Mouse (Mus musculus): Measurements from ENCODE around the gene Samm50. TPM values are rescaled to one million over a fixed set of nuclear protein-coding genes. Genes with fewer than 3 reads are reported as not detected.
A peak's percentile ranks its signal among the peaks of the same experiment; 100 is the strongest.

The Samm50 gene
- polyA plus RNA-seq, 1 experiment from 2014 or later: 84.9 TPM

DNA sequence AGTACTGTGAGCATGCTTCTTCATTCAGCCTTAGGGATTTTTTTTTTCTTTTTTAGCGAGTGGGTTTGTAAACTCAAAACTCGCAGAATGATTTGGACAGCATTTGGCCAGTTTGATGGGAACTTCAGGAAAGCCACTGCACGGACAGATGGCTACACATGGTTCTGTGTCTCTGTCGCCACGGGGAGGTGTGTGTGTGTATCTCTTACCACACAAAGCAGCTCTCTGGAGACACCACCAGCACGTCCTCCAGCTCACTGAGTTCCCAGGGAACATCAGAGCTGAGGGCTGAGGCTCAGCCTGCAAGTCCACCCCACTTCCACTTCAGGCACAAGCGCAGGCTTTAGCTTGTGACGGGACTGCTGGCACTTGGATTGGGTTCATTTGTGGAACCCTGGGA, 62.3 kb downstream of the Samm50 start:
- no peak overlapping the region for H3K4me3 ChIP-seq (ENCODE audit: low read depth, low read length)
- H3K27ac ChIP-seq (ENCODE audit: low read depth, low read length): no peak overlapping the region
- no peak overlapping the region for H3K9ac ChIP-seq (ENCODE audit: low read length)
- peaks cover 9% of the 10 kb centered on the region; the same call in 1 of the 2 replicates for H3K4me1 ChIP-seq (ENCODE audit: control insufficient read depth, insufficient read depth, low read length)
- 73% methylated on average over 8 of the region's 8 CpGs for WGBS
- no peaks in the 10 kb centered on the region for H3K36me3 ChIP-seq (ENCODE audit: control insufficient read depth, insufficient read depth, low read length)
- H3K4me2 ChIP-seq (ENCODE audit: low read depth): no peak overlapping the region
- ATAC-seq (ENCODE audit: insufficient read depth, low FRiP score, low TSS enrichment): no peak
- DNase-seq (ENCODE audit: low spot score): no peak
- H3K27me3 ChIP-seq (ENCODE audit: control insufficient read depth, insufficient read depth, low read length): no peaks in the 10 kb centered on the region
- H3K9me3 ChIP-seq (ENCODE audit: control insufficient read depth, low read length): no peaks in the 10 kb centered on the region

DNA sequence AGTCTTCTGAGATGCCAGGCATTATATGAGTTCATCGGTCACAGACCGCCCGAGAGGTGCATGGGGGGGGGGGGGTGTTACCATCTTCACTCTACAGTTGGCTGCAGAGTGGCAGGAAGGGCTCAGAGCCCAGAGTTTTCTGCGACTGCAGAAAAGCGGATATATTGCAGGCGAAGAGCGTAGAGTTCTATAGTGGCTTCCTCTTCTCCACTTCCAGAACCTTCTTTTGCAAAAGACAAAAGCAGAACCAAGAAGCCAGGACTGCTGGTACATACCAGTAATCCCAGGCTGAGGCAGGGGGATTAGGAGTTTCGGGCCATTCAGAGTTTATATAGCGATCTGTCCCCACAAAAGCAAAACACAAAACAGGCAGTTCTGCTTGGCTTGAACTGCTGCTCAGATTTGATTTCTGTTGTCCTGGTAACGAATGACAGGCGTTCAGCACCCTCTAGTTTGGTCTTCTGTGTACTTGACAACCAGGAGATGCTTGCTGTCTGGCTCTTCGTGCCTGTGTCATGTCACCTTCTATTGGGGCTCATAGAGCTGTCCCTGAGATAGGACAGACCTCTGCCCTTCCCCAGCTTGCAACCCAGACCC, 64.3 kb downstream of the Samm50 start:
- Histone ChIP-seq H3K27me3 (ENCODE audit: control insufficient read depth, insufficient read depth, low read length) (no peaks in the 10 kb centered on the region), H3K9me3 (ENCODE audit: control insufficient read depth, low read length) (no peaks in the 10 kb centered on the region), H3K4me3 (ENCODE audit: low read depth, low read length) (no peak overlapping the region), H3K36me3 (ENCODE audit: control insufficient read depth, insufficient read depth, low read length) (no peaks in the 10 kb centered on the region), H3K4me2 (ENCODE audit: low read depth) (no peak overlapping the region), H3K27ac (ENCODE audit: low read depth, low read length) (no peak overlapping the region), H3K4me1 (ENCODE audit: control insufficient read depth, insufficient read depth, low read length) (peaks cover 13% of the 10 kb centered on the region; the same call in 1 of the 2 replicates), H3K9ac (ENCODE audit: low read length) (no peak overlapping the region)
- WGBS: 88% methylated on average over 12 of the region's 12 CpGs
- ATAC-seq (ENCODE audit: insufficient read depth, low FRiP score, low TSS enrichment) (no peak), DNase-seq (ENCODE audit: low spot score) (no peak)

DNA sequence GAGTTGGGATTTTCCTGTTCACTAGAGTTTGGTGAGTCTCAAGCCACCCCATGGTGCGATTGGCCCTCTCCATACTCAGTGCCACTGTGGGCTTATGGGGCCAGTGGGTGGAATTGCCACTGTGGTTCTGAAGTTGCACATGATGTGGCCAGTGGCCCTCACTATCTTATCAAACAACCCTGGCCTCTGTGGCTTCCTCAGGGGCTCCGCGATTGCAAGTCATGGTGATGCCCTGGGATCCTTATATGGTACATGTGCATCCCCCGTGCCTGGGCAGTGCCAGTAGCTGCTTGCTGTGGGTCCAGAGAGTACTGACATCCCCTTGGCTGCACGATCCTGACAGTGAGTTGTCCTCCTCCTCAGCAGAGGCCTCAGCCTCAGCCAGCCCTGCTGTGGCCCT, 64.8 kb downstream of the Samm50 start:
- Histone ChIP-seq H3K27me3 (ENCODE audit: control insufficient read depth, insufficient read depth, low read length) (no peaks in the 10 kb centered on the region), H3K27ac (ENCODE audit: low read depth, low read length) (no peak overlapping the region), H3K9me3 (ENCODE audit: control insufficient read depth, low read length) (no peaks in the 10 kb centered on the region), H3K4me3 (ENCODE audit: low read depth, low read length) (no peak overlapping the region), H3K9ac (ENCODE audit: low read length) (no peak overlapping the region), H3K4me1 (ENCODE audit: control insufficient read depth, insufficient read depth, low read length) (peaks cover 13% of the 10 kb centered on the region; the same call in 1 of the 2 replicates), H3K36me3 (ENCODE audit: control insufficient read depth, insufficient read depth, low read length) (no peaks in the 10 kb centered on the region), H3K4me2 (ENCODE audit: low read depth) (no peak overlapping the region)
- 92% methylated on average over 5 of the region's 5 CpGs for WGBS
- ATAC-seq (ENCODE audit: insufficient read depth, low FRiP score, low TSS enrichment) (no peak), DNase-seq (ENCODE audit: low spot score) (no peak)

DNA sequence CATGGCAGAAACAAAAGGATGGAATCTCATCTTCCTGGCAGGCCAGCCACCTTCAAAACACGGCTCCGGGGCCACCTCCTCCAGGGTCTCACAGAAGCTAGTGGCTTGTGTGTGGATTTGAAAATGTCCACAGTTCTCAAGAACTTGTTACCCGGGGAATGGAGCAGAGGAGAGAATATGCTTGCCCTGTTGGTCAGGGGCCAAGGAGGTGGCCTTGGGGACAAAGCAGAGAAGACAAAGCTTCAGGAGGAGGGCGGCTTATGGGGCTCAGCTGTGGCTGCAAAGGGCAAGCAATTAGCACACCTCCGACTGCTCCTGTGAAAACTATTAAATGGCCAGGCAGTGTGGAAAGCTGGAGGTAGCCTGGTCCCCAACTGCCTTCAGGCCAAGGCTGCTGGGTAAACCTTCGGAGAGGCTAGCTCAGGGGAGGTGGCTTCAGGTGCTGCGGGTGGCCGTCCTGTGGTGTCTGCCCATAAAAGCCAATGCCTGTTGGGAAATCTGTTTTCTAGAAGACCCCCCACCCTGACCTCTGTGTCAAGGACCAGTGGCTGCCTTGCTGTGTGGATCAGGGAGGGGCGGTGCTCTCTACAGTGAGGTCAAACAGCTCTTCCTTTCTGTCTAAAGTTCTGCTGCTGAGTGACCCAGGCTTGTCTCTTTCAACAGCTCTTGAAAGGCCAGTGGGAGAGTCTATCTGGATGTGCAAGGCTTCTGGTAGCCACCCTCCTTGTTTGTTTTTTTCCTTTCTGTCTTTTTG, 66.7 kb downstream of the Samm50 start:
- no peaks in the 10 kb centered on the region for H3K27me3 ChIP-seq (ENCODE audit: control insufficient read depth, insufficient read depth, low read length)
- 66% methylated on average over 9 of the region's 9 CpGs for WGBS
- no peak for ATAC-seq (ENCODE audit: insufficient read depth, low FRiP score, low TSS enrichment)
- no peak for DNase-seq (ENCODE audit: low spot score)
- no peak overlapping the region for H3K9ac ChIP-seq (ENCODE audit: low read length)
- H3K27ac ChIP-seq (ENCODE audit: low read depth, low read length): no peak overlapping the region
- H3K36me3 ChIP-seq (ENCODE audit: control insufficient read depth, insufficient read depth, low read length): no peaks in the 10 kb centered on the region
- H3K4me1 ChIP-seq (ENCODE audit: control insufficient read depth, insufficient read depth, low read length): peaks cover 13% of the 10 kb centered on the region; the same call in 1 of the 2 replicates
- H3K4me3 ChIP-seq (ENCODE audit: low read depth, low read length): no peak overlapping the region
- no peaks in the 10 kb centered on the region for H3K9me3 ChIP-seq (ENCODE audit: control insufficient read depth, low read length)
- H3K4me2 ChIP-seq (ENCODE audit: low read depth): no peak overlapping the region

DNA sequence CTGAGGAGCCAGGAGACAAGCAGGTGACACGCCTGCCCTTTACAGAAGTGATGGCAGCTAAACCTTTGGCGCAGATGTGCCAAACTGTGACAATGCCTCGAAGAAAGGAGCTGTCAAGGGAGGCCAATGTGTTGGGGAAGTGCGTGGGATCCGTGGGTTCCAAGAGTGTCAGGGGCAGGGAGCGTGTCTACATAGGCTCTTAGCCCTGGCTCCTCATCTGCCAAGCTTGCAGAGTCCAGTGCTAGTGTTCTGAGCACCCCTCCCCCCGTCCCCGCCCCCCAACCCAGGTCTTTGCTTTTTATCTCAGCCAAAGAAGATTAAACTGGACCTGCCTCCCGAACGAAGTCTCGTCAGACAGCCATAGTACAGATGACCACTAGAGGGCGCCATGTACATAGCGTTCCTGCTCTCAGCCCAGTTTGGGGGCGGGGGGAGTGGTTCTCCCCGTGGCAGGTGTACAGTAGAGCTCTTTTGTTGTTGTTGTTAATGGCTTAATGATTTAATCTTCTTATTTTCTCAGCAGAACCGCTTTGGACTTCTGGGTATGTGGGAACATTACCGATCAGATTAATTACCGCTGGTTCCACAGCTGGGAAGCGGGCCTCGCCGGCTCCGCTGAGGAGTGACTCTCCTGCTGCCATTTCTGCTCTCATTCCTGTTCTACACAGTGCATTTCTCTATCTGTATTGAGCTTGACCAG, 68.2 kb downstream of the Samm50 start:
- H3K27me3 ChIP-seq (ENCODE audit: control insufficient read depth, insufficient read depth, low read length): no peaks in the 10 kb centered on the region
- H3K36me3 ChIP-seq (ENCODE audit: control insufficient read depth, insufficient read depth, low read length): no peaks in the 10 kb centered on the region
- DNase-seq (ENCODE audit: low spot score) (peak; percentile 80), ATAC-seq (ENCODE audit: insufficient read depth, low FRiP score, low TSS enrichment) (no peak; the same call in 1 of the 2 replicates)
- peaks cover 10% of the 10 kb centered on the region; the same call in 1 of the 2 replicates for H3K4me1 ChIP-seq (ENCODE audit: control insufficient read depth, insufficient read depth, low read length)
- no peak overlapping the region for H3K4me3 ChIP-seq (ENCODE audit: low read depth, low read length)
- no peaks in the 10 kb centered on the region for H3K9me3 ChIP-seq (ENCODE audit: control insufficient read depth, low read length)
- 31% methylated on average over 22 of the region's 22 CpGs for WGBS
- H3K27ac ChIP-seq (ENCODE audit: low read depth, low read length): no peak overlapping the region
- H3K4me2 ChIP-seq (ENCODE audit: low read depth): no peak overlapping the region
- H3K9ac ChIP-seq (ENCODE audit: low read length): no peak overlapping the region

DNA sequence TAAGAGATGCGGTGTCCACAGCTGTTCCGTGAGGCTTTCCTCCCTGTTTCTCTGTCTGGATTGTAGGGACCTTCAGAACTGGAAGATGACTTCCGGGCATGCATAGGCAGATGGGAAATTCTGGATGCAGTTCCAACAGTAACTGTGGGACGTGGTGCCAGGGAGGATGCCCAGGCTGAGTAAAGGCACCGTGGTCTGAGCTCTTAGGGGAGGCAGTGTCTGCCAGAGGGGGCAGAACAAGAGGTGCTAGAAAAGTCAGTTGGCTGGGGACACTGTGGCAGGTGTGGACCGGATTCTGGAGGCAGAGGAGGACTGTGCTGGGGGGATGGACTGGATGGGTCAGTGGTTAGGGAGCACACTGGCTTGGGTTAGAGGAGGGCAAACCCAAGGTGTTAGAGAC, 70.6 kb downstream of the Samm50 start:
- no peak for ATAC-seq (ENCODE audit: insufficient read depth, low FRiP score, low TSS enrichment)
- no peaks in the 10 kb centered on the region for H3K36me3 ChIP-seq (ENCODE audit: control insufficient read depth, insufficient read depth, low read length)
- H3K27me3 ChIP-seq (ENCODE audit: control insufficient read depth, insufficient read depth, low read length): no peaks in the 10 kb centered on the region
- no peak overlapping the region for H3K27ac ChIP-seq (ENCODE audit: low read depth, low read length)
- no peaks in the 10 kb centered on the region for H3K9me3 ChIP-seq (ENCODE audit: control insufficient read depth, low read length)
- no peak for DNase-seq (ENCODE audit: low spot score)
- H3K4me3 ChIP-seq (ENCODE audit: low read depth, low read length): no peak overlapping the region
- no peak overlapping the region for H3K4me2 ChIP-seq (ENCODE audit: low read depth)
- H3K9ac ChIP-seq (ENCODE audit: low read length): no peak overlapping the region
- H3K4me1 ChIP-seq (ENCODE audit: control insufficient read depth, insufficient read depth, low read length): peaks cover 10% of the 10 kb centered on the region; the same call in 1 of the 2 replicates
- 91% methylated on average over 6 of the region's 6 CpGs for WGBS

DNA sequence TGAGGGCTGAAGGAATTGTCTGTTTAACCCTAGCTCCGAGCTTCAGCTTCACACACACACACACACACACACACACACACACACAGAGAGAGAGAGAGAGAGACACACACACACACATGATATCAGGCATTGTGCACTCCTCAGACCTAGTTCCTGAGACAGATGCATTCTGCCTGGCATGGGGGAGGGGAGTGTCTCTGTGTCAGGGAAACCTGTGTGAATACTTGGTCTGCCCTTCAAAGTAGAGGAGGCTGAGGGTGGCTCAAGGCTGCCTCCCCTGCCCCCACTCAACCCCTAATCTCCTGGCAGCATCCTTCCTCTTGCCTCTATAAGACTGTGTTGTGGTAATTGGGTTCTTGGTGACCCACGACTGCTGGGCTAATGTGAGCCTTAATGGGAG, 71.5 kb downstream of the Samm50 start:
- Histone ChIP-seq H3K27me3 (ENCODE audit: control insufficient read depth, insufficient read depth, low read length) (no peaks in the 10 kb centered on the region), H3K4me2 (ENCODE audit: low read depth) (no peak overlapping the region), H3K27ac (ENCODE audit: low read depth, low read length) (no peak overlapping the region)

DNA sequence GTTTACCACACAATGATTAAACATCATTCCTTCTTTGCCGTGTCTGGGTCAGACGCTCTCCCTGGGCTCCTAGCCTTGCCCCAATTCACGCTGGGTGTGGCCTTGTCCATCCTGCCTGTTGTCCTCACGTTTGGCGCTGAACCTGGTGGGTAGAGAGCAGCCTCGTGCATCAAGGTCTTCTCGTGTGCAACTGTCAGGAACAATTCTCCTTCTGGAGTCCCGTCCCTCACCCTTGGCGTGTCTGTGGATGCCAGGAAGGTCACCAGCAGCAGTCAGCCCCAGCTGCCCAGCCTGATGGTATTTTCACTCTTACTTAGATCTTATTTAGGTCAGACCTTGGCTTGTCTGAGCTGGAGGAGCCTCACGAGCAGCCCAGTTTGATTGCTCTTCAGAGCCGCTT, 73.1 kb downstream of the Samm50 start:
- ATAC-seq (ENCODE audit: insufficient read depth, low FRiP score, low TSS enrichment) (no peak), DNase-seq (ENCODE audit: low spot score) (no peak)
- Histone ChIP-seq H3K4me3 (ENCODE audit: low read depth, low read length) (no peak overlapping the region), H3K9ac (ENCODE audit: low read length) (no peak overlapping the region), H3K27ac (ENCODE audit: low read depth, low read length) (no peak overlapping the region), H3K4me2 (ENCODE audit: low read depth) (no peak overlapping the region), H3K27me3 (ENCODE audit: control insufficient read depth, insufficient read depth, low read length) (no peaks in the 10 kb centered on the region), H3K36me3 (ENCODE audit: control insufficient read depth, insufficient read depth, low read length) (no peaks in the 10 kb centered on the region), H3K9me3 (ENCODE audit: control insufficient read depth, low read length) (no peaks in the 10 kb centered on the region), H3K4me1 (ENCODE audit: control insufficient read depth, insufficient read depth, low read length) (0 out of 2 replicates have a peak, but pooled peaks cover 5% of the 10 kb centered on the region)
- WGBS: 72% methylated on average over 11 of the region's 11 CpGs

More for the DNA sequence above, 71.5 kb downstream of the Samm50 start:
- no peaks in the 10 kb centered on the region for H3K9me3 ChIP-seq (ENCODE audit: control insufficient read depth, low read length)
- DNase-seq (ENCODE audit: low spot score) (no peak), ATAC-seq (ENCODE audit: insufficient read depth, low FRiP score, low TSS enrichment) (no peak)
- no peaks in the 10 kb centered on the region for H3K36me3 ChIP-seq (ENCODE audit: control insufficient read depth, insufficient read depth, low read length)
- H3K4me1 ChIP-seq (ENCODE audit: control insufficient read depth, insufficient read depth, low read length): peaks cover 10% of the 10 kb centered on the region; the same call in 1 of the 2 replicates
- no peak overlapping the region for H3K4me3 ChIP-seq (ENCODE audit: low read depth, low read length)
- 51% methylated on average over 2 of the region's 2 CpGs for WGBS
- H3K9ac ChIP-seq (ENCODE audit: low read length): no peak overlapping the region
